Mouse (Mus musculus): ENCODE measurements at regions not wholly inside any gene's neighbourhood (a gene's known extent, or its start where the extent isn't known, plus 50 kb on each side); places are given as distances from the start of the nearest gene placed in this dataset.

DNA sequence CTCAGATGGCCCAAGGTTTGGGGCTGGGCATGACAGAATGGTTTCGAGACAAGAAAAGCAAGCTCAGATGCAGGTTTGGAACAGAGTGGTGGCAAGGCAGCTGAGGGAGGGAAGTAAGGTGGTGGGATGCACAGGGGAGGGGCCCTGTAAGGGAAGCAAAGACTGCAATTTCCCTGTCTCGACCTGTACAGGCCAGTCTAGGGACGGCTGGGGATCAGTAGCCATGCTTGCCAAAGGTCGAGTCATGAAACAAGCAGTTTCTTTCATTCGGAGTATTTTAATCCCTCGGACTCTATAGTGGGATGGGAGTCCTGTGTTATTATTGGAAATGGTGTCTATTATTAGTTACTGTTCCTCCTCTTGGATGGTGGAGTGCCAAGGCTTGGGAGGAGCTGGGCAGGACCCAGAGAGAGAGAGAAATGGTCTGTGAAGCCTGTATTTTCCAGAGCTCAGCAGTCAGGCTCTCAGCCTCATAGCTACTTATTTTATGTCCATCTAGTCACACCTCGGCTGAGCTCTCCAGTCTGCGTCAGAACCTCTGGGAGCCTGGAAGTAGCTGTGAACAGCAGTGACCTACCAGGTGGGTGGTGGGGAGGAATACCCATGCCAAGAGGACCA is 490.3 kb downstream of the Ccdc171 start:
- TF ChIP-seq CTCF (IDR thresholded peaks at IDR 0.05; ENCODE audit: extremely low read depth, insufficient read length, insufficient replicate concordance, low read depth, low read length): no peak
- no peak for TF ChIP-seq POLR2A (IDR thresholded peaks at IDR 0.05; ENCODE audit: low read depth, low read length)

All from small intestine, adult 2 months (tissue).